Mouse (Mus musculus) liver, adult 2 months (tissue): ENCODE measurements around the gene Myadml2.

ENCODE experiments used
- CTCF ChIP-seq: fragments of 200-500 bp; IDR thresholded peaks from 2 replicates; pipeline ENCODE4 v1.5.1; 2011; ENCODE audit warnings: low read depth, low read length, control low read depth
- POLR2A ChIP-seq: fragments of 200-500 bp; IDR thresholded peaks from 2 replicates; pipeline ENCODE4 v1.6.1; 2011; ENCODE audit warnings: low read length, control low read depth; ENCODE audit not compliant: insufficient read depth; ENCODE audit errors: extremely low read depth

GRCm38 (mm10) chr11:120648001-120648476, at the start of gene Myadml2:
- TF ChIP-seq POLR2A (no peak), CTCF (no peak)
